In the genomic region with DNA sequence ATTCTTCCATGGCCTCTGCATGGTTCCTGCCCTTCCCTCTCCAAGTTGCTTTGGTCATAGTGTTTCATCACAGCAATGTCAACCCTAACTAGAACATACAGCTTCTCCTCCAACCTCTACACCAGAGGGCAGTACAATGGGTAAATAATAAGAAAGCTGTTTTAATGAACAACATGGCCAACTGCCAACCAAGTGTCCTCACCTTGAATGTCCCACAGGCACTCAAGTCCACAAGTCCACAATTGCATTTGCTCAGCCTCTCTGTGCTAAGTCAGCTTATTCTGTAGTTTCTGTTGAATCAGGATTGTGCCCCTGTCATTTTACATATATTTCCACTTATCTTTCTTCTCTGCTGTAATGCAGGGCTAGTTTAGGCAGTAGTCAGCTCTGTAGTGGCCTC, we compare ENCODE assay signal across 17 mouse cellular contexts.
DNase-seq lines count a peak whose midpoint lies in the region; TF ChIP-seq lines count a peak whose summit lies in the region.
"Had no signal": no experiment of that assay in that cellular context is flagged by ENCODE, and none has a peak within 500 bp of the region (broad histone marks: within the 10 kb centered on the region; RNA-seq: fewer than 3 reads in every experiment).

No protein-coding gene starts in this region.

- no peak overlapping the region for H3K27ac ChIP-seq in layer of hippocampus, adult 2 months
- H3K27ac ChIP-seq: embryonic facial prominence, embryonic 12.5 days; forebrain, embryonic 12.5 days; hindbrain, embryonic 15.5 days had no signal

- peak; percentile 31 for DNase-seq in kidney, adult 11 months
- no peak for DNase-seq in kidney, postnatal 4 days
- DNase-seq in layer of hippocampus, adult 2 months (ENCODE audit: low spot score in 2 of 2): no peak
- no peak for DNase-seq in layer of hippocampus, postnatal 14 days (ENCODE audit: low spot score in 2 of 2)
- DNase-seq in kidney, adult 9 months: peak; percentile 79
- peak; percentile 61 for DNase-seq in kidney, postnatal 14 days
- DNase-seq in embryo, embryonic 10.5 days (ENCODE audit: low spot score): no peak
- DNase-seq in frontal cortex, postnatal 14 days (ENCODE audit: low spot score in 2 of 2): no peak
- DNase-seq: adrenal gland, adult 2 months; adrenal gland, postnatal 25 days; cerebellum, adult 2 months; cerebellum, postnatal 10 days; gastrocnemius, postnatal 14 days had no signal

- 0 out of 2 replicates have a peak, but pooled peaks have one; percentile 7 for TF ChIP-seq CTCF in layer of hippocampus, adult 2 months (conservative IDR thresholded peaks at IDR 0.05)

- no peak overlapping the region for H3K4me3 ChIP-seq in layer of hippocampus, adult 2 months
- H3K4me3 ChIP-seq: embryonic facial prominence, embryonic 12.5 days; forebrain, embryonic 12.5 days; heart, embryonic 12.5 days; hindbrain, embryonic 15.5 days had no signal

Comparison
In these comparisons a context has a peak if more than half of its experiments do, and no peak if none do; other contexts are left out.
1. DNase-seq: peak in kidney, adult 11 months (single experiment), kidney, adult 9 months (single experiment) and kidney, postnatal 14 days (single experiment); none in kidney, postnatal 4 days (0 of 2), layer of hippocampus, adult 2 months (0 of 2), layer of hippocampus, postnatal 14 days (0 of 2), embryo, embryonic 10.5 days (single experiment) and frontal cortex, postnatal 14 days (0 of 2).